Mouse (Mus musculus) ES-E14 (cell line): ENCODE results near the gene Slc25a36. TPM values are rescaled to one million over a fixed set of nuclear protein-coding genes. Genes with fewer than 3 reads are reported as not detected.

Experiments
- DNase-seq: peaks from one replicate; pipeline ENCODE4 v3.0.0-alpha.2; 2013; ENCODE audit warnings: low read depth, low spot score
- H3K27ac ChIP-seq: 2 replicates; pipeline ENCODE4 v1.5.1; 2012; ENCODE audit warnings: low read depth, mild to moderate bottlenecking, low read length, moderate library complexity, mixed read lengths; ENCODE audit not compliant: poor library complexity, insufficient read depth, severe bottlenecking
- H3K36me3 ChIP-seq: 2 replicates; pipeline ENCODE4 v1.6.1; 2012; ENCODE audit warnings: mild to moderate bottlenecking, low read length, moderate library complexity, mixed read lengths; ENCODE audit not compliant: control insufficient read depth, poor library complexity, insufficient read depth, severe bottlenecking
- H3K4me1 ChIP-seq, 2 experiments: fragments of 150-350 bp in 1 of 2; sonication (generic) in 1 of 2; 2 replicates each; pipeline ENCODE4 v1.6.1; 2012; ENCODE audit warnings: low read length in 2 of 2, mild to moderate bottlenecking in 1 of 2, mixed read lengths in 1 of 2; ENCODE audit not compliant: control insufficient read depth in 2 of 2, insufficient read depth in 2 of 2, poor library complexity in 1 of 2
- H3K4me3 ChIP-seq, 2 experiments: fragments of 150-350 bp in 1 of 2; sonication (generic) in 1 of 2; 2 replicates each; pipeline ENCODE4 v1.5.1; 2012; ENCODE audit warnings: low read length in 2 of 2, low read depth in 1 of 2, mild to moderate bottlenecking in 1 of 2, mixed read lengths in 1 of 2; ENCODE audit not compliant: insufficient read depth in 1 of 2, poor library complexity in 1 of 2, severe bottlenecking in 1 of 2
- H3K9ac ChIP-seq: 2 replicates; pipeline ENCODE4 v1.6.1; 2012; ENCODE audit warnings: low read depth, mild to moderate bottlenecking, low read length, mixed read lengths; ENCODE audit not compliant: poor library complexity, insufficient read depth, severe bottlenecking
- H3K9me3 ChIP-seq: fragments of 150-350 bp; sonication (generic); 2 replicates; pipeline ENCODE4 v1.6.1; 2012; ENCODE audit warnings: low read depth, mild to moderate bottlenecking, low read length; ENCODE audit not compliant: control insufficient read depth, insufficient read depth
- CHD2 ChIP-seq: IDR thresholded peaks from 2 replicates; pipeline ENCODE4 v1.6.1; 2014; ENCODE audit warnings: mild to moderate bottlenecking, low read depth, low read length, inconsistent platforms
- HCFC1 ChIP-seq: IDR thresholded peaks from 2 replicates; pipeline ENCODE4 v1.6.1; 2012; ENCODE audit warnings: low read length, inconsistent platforms, borderline replicate concordance; ENCODE audit not compliant: insufficient read depth
- MAFK ChIP-seq: IDR thresholded peaks from 2 replicates; pipeline ENCODE4 v1.6.1; 2014; ENCODE audit warnings: mild to moderate bottlenecking, low read depth, low read length, inconsistent platforms; ENCODE audit not compliant: insufficient read depth
- ZC3H11A ChIP-seq: IDR thresholded peaks from 2 replicates; pipeline ENCODE4 v1.6.1; 2012; ENCODE audit warnings: low read depth, mild to moderate bottlenecking, inconsistent platforms, low read length, borderline replicate concordance
- ZNF384 ChIP-seq: IDR thresholded peaks from 2 replicates; pipeline ENCODE4 v1.6.1; 2012; ENCODE audit warnings: low read depth, low read length, inconsistent platforms
- in situ Hi-C, 2 experiments: fragments of 600-800 bp; cut with MboI; formaldehyde crosslinking; loops; one replicate each; pipeline ENCODE4 v1.15.1; 2025; ENCODE audit warnings: low sequenced_read_pairs in 2 of 2, inconsistent platforms in 1 of 2; ENCODE audit not compliant: unreplicated experiment in 2 of 2
- total RNA-seq: library from RNA; depleted of rRNA; stranded (reverse); fragments of 300-350 nt; gene quantifications from 2 replicates; pipeline ENCODE4 v1.2.3, GENCODE M21; 2012

Slc25a36 gene
- total RNA-seq, 1 experiment: 142 TPM

DNA sequence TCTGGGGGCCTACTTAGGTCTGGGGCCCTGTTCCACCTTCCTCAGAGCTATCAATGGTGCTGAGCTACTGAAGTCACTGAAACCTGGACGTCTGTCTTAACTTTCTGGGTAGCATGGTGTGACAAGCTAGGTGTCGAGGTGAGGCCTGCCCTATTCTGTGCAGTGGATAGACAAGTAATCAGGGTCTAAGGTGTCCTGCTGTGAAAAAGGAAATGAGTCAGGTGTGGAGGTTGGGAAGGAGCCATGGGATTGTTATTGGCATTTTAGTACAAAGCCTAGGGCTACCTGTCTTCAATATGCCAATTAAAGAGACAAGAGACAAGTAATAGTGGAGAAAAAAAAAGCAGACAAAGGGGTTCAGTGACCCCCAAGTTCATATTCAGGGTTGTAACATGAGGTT, 30.8 kb upstream of the Slc25a36 start:
- in situ Hi-C loops: no loop called here
- DNase-seq: no peak

DNA sequence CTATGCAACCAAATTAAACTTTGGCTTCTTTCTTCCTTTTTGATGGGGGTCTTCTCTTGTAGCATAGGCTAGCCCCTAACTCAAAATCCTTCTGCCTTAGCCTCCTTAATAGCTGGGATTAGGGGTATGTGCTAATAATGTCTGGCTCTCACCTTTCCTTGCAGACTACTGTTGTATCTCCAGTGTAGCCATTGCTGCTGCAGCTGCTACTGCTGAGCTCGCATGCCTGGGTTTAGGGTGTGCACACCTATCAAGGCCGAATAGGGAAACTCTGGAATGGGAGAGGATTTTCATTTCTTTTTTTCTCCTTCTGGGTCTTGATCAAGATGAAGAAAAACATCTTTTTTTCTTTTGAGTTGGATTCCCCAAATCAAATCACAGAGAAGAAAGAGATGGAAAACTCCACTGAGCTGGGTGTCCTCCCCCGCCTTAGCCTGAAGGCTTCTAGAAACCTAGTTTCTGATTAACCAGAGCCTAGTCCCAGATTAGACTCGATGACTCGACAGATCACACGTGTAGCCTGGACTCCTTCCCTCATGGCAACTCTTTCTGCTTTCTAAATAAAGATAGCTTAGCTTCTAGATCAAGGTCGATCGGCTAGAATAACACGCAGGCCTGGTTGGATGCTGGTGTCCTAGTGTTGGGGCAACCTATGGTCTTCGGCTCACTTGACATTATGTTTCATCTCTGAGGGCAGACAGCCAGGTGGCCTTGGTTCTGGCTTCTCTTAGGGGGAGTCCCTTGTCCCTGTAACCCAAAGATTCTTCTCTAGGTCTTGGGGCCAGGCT, 29.4 kb upstream of the Slc25a36 start:
- Histone ChIP-seq H3K4me1 (peaks cover 0 to 11% of the 10 kb centered on the region in 2 experiments; a peak in 2 of 4 replicates), H3K36me3 (no peaks in the 10 kb centered on the region), H3K9me3 (no peaks in the 10 kb centered on the region), H3K27ac (no peak overlapping the region), H3K9ac (no peak overlapping the region), H3K4me3 (no peak overlapping the region)
- TF ChIP-seq ZC3H11A: no peak
- no peak for DNase-seq
- in situ Hi-C loops: no loop called here

More for the DNA sequence above, 30.8 kb upstream of the Slc25a36 start:
- Histone ChIP-seq H3K9ac (no peak overlapping the region), H3K4me3 (no peak overlapping the region), H3K9me3 (no peaks in the 10 kb centered on the region), H3K36me3 (no peaks in the 10 kb centered on the region), H3K4me1 (peaks cover 0 to 11% of the 10 kb centered on the region in 2 experiments; a peak in 2 of 4 replicates), H3K27ac (no peak overlapping the region)
- TF ChIP-seq ZNF384: no peak
- no peak for TF ChIP-seq HCFC1
- no peak for TF ChIP-seq CHD2
- TF ChIP-seq ZC3H11A: no peak
- no peak for TF ChIP-seq MAFK

- Histone ChIP-seq H3K36me3 (no peaks in the 10 kb centered on the region), H3K9ac (no peak overlapping the region), H3K4me3 (no peak overlapping the region), H3K9me3 (no peaks in the 10 kb centered on the region), H3K27ac (no peak overlapping the region), H3K4me1 (peaks cover 0 to 13% of the 10 kb centered on the region in 2 experiments; a peak in 2 of 4 replicates)
- TF ChIP-seq ZC3H11A (no peak), HCFC1 (no peak), CHD2 (no peak), ZNF384 (no peak), MAFK (no peak)
- in situ Hi-C loops: no loop called here
- no peak for DNase-seq
These were observed 26.7 kb upstream of the Slc25a36 start for GRCm38 (mm10) chr9:97137678-97138077.

GRCm38 (mm10) chr9:97137116-97137515, 26.2 kb upstream of the Slc25a36 start:
- Histone ChIP-seq H3K36me3 (no peaks in the 10 kb centered on the region), H3K27ac (no peak overlapping the region), H3K4me1 (peaks cover 0 to 10% of the 10 kb centered on the region in 2 experiments; a peak in 2 of 4 replicates), H3K9me3 (no peaks in the 10 kb centered on the region), H3K9ac (no peak overlapping the region), H3K4me3 (no peak overlapping the region)
- in situ Hi-C loops: no loop called here
- DNase-seq: no peak
- no peak for TF ChIP-seq MAFK
- TF ChIP-seq CHD2: no peak
- no peak for TF ChIP-seq ZC3H11A

GRCm38 (mm10) chr9:97135866-97136265, 24.9 kb upstream of the Slc25a36 start:
- in situ Hi-C loops: no loop called here
- TF ChIP-seq ZC3H11A (no peak), ZNF384 (no peak), CHD2 (no peak), HCFC1 (no peak), MAFK (no peak)
- no peak overlapping the region for H3K9ac ChIP-seq

More at GRCm38 (mm10) chr9:97135866-97136265, 24.9 kb upstream of the Slc25a36 start:
- Histone ChIP-seq H3K27ac (no peak overlapping the region), H3K4me3 (no peak overlapping the region), H3K36me3 (no peaks in the 10 kb centered on the region), H3K4me1 (peaks cover 0 to 5% of the 10 kb centered on the region in 2 experiments; a peak in 1 of 4 replicates), H3K9me3 (no peaks in the 10 kb centered on the region)
- no peak for DNase-seq
